11 mouse cellular contexts compared by ENCODE assay signal in the genomic region with DNA sequence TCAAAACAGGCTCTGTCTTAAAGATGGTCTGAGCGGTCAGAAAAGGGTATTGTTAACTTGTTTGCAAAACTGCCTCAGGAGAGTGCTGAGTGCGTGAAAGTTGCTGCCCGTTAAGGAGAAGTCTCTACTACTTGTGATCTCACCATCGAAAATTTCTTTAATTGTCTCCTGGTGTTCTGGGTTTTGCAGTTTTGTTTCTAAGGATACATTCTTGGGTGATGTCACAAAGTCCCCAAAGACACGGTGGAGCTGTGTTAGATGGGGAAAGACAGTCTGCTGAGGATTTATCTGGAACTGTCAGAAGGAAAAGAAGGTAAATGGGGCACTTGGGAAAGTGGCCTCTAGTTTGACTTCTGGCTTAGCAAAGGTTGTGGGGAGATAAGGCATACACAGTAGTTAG.
DNase-seq lines count a peak whose midpoint lies in the region; ATAC-seq and TF ChIP-seq lines count a peak whose summit lies in the region.
"Had no signal": no experiment of that assay in that cellular context is flagged by ENCODE, and none has a peak within 500 bp of the region (broad histone marks: within the 10 kb centered on the region; RNA-seq: fewer than 3 reads in every experiment).

No protein-coding gene starts in this region.

- no peak for TF ChIP-seq CTCF in spleen, adult 2 months (IDR thresholded peaks at IDR 0.05; ENCODE audit: extremely low read depth, insufficient read depth, insufficient read length, insufficient replicate concordance)
- TF ChIP-seq CTCF in forebrain, postnatal 0 days (IDR thresholded peaks at IDR 0.05; ENCODE audit: low read depth), result no peak

- peak overlapping the region; percentile 3; the same call in 1 of the 2 replicates for H3K27ac ChIP-seq in spleen, adult 2 months (ENCODE audit: insufficient read depth, low read length)
- H3K27ac ChIP-seq in liver, embryonic 12.5 days, result 0 out of 2 replicates have a peak overlapping the region, but pooled peaks have one; percentile 36
- no peak overlapping the region for H3K27ac ChIP-seq in forebrain, postnatal 0 days (ENCODE audit: low read depth, low read length)
- H3K27ac ChIP-seq: limb, embryonic 12.5 days; midbrain, embryonic 15.5 days had no signal

- H3K4me2 ChIP-seq in liver, embryonic 12.5 days, result peak overlapping the region; percentile 14; the same call in 1 of the 2 replicates
- no peak overlapping the region for H3K4me2 ChIP-seq in forebrain, postnatal 0 days (ENCODE audit: low read depth)
- H3K4me2 ChIP-seq: limb, embryonic 12.5 days; midbrain, embryonic 15.5 days had no signal

- intact Hi-C loops in gastrocnemius, postnatal 36 days (cut with DNase I), result no loop called here

- no peaks in the 10 kb centered on the region for H3K36me3 ChIP-seq in spleen, adult 2 months (ENCODE audit: control insufficient read depth, insufficient read depth, low read length)
- no peaks in the 10 kb centered on the region for H3K36me3 ChIP-seq in liver, embryonic 12.5 days
- no peaks in the 10 kb centered on the region for H3K36me3 ChIP-seq in forebrain, postnatal 0 days (ENCODE audit: insufficient read depth)
- H3K36me3 ChIP-seq: limb, embryonic 12.5 days; midbrain, embryonic 15.5 days had no signal

- DNase-seq in gastrocnemius, adult 18-20 months (ENCODE audit: low spot score), result peak; percentile 52
- no peak for DNase-seq in gastrocnemius, postnatal 36 days
- no peak for DNase-seq in spleen, adult 2 months (ENCODE audit: low read depth in 1 of 2, low spot score in 2 of 2)
- DNase-seq in spleen, adult 18-20 months, result no peak
- no peak for DNase-seq in adrenal gland, postnatal 36 days
- DNase-seq in forebrain, postnatal 0 days, result no peak
- no peak for DNase-seq in spleen, postnatal 14 days (ENCODE audit: low spot score in 2 of 2)
- DNase-seq: kidney, postnatal 10 days had no signal

- H3K4me1 ChIP-seq in spleen, adult 2 months (ENCODE audit: control insufficient read depth, insufficient read depth, insufficient read length), result peaks cover 5% of the 10 kb centered on the region; the same call in 1 of the 2 replicates
- H3K4me1 ChIP-seq in liver, embryonic 12.5 days, result peaks cover 42% of the 10 kb centered on the region
- peaks cover 8% of the 10 kb centered on the region; the same call in 1 of the 2 replicates for H3K4me1 ChIP-seq in forebrain, postnatal 0 days (ENCODE audit: insufficient read depth)

- no peak for TF ChIP-seq POLR2A in spleen, adult 2 months (IDR thresholded peaks at IDR 0.05; ENCODE audit: low read depth, low read length)

- H3K27me3 ChIP-seq in spleen, adult 2 months (ENCODE audit: control insufficient read depth, insufficient read depth, low read length), result no peaks in the 10 kb centered on the region
- H3K27me3 ChIP-seq in liver, embryonic 12.5 days (replicated peaks), result peaks cover 27% of the 10 kb centered on the region
- no peaks in the 10 kb centered on the region for H3K27me3 ChIP-seq in forebrain, postnatal 0 days (ENCODE audit: insufficient read depth, low read length)
- H3K27me3 ChIP-seq: midbrain, embryonic 15.5 days had no signal

- WGBS in spleen, adult 2 months, result 37% methylated on average over 5 of the region's 5 CpGs
- 29% methylated on average over 5 of the region's 5 CpGs for WGBS in liver, embryonic 12.5 days (ENCODE audit: insufficient replicate concordance)
- WGBS in forebrain, postnatal 0 days, result 51% methylated on average over 5 of the region's 5 CpGs

- H3K9me3 ChIP-seq in liver, embryonic 12.5 days (replicated peaks), result 0 out of 2 replicates have a peak, but pooled peaks cover 2% of the 10 kb centered on the region
- H3K9me3 ChIP-seq in forebrain, postnatal 0 days (ENCODE audit: low read length), result no peaks in the 10 kb centered on the region
- H3K9me3 ChIP-seq: limb, embryonic 12.5 days; midbrain, embryonic 15.5 days had no signal

- no peak for ATAC-seq in liver, embryonic 12.5 days
- ATAC-seq in forebrain, postnatal 0 days, result no peak
- ATAC-seq: midbrain, embryonic 15.5 days had no signal

- no peak overlapping the region for H3K4me3 ChIP-seq in spleen, adult 2 months (ENCODE audit: extremely low read depth, insufficient read depth, insufficient read length)
- H3K4me3 ChIP-seq in liver, embryonic 12.5 days, result no peak overlapping the region
- no peak overlapping the region for H3K4me3 ChIP-seq in forebrain, postnatal 0 days (ENCODE audit: low read depth, low read length)
- H3K4me3 ChIP-seq: limb, embryonic 12.5 days; midbrain, embryonic 15.5 days had no signal

- H3K9ac ChIP-seq in liver, embryonic 12.5 days, result no peak overlapping the region
- H3K9ac ChIP-seq in forebrain, postnatal 0 days, result no peak overlapping the region
- H3K9ac ChIP-seq: limb, embryonic 12.5 days; midbrain, embryonic 15.5 days had no signal
